Mouse (Mus musculus) left cerebral cortex, adult 8-10 months (tissue): ENCODE measurements around the gene Anks1. TPM values are rescaled to one million over a fixed set of nuclear protein-coding genes. Genes with fewer than 3 reads are reported as not detected.

Experiments
- DNase-seq, 2 experiments: peaks; one replicate each; pipeline ENCODE4 v3.0.0; 2022; ENCODE audit warnings: low spot score in 2 of 2
- total RNA-seq, 4 experiments: library from RNA; stranded (reverse); gene quantifications; 2 replicates each; pipeline ENCODE4 v1.2.4; 2022

The Anks1 gene
- total RNA-seq, 4 experiments from 2014 or later = 36.3 to 39.2 (median 38.0) TPM

DNA sequence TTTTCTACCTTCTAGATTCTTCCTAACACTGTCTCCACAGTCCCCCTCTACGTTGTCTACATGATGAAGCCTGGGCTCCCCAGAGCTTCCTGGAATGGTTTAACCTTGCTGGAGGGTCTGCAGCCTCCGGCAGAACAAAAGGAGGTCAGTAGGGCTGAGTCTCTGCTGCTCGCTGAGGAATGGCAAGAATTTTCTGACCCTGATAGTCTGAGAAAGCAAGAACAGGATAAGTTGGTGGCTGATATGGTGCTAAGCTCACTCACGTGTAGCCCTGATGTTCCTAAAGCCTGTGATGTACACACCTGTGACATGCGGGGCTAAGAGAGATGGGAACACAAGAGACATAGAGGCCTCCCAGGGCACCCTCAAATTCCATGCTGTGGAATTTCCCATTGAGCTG lies 178.3 kb downstream of the Anks1 start:
- no peak for DNase-seq

DNA sequence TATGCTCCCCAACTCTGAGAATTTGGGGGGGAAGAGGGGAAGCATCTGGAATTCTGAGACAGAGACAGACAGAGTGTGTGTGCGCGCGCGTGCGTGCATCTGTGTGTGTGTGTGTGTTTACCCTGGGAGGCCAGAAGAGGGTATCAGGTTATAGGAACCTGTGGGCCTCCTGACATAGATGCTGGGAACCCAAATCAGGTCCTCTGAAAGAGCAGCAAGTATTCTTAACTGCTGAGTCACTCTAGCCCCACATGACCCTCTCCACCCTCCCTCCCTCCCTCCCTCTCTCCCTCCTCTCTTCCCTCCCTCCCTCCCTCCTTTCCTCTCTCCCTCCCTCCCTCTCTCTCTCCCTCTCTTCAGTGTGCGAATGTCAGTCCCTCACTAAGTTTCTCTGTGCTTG lies 179.6 kb downstream of the Anks1 start:
- no peak for DNase-seq

DNA sequence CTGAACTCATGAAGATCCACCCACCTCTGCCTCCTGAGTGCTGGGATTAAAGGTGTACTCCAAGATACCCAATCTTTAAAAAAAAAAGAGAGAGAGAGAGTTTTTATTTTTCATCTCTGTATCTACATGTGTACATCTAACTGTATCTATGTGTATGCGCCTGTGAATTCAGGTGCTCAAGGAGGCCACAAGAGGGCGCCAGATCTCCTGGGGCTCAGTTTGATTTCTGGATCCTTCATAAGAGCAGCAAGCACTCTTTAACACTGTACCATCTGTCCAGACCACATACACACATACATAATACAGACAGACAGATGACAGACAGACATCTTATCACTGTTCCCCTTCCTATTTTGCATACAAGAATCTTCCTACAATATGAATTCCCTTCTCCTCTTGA lies 183.2 kb downstream of the Anks1 start:
- no peak for DNase-seq

DNA sequence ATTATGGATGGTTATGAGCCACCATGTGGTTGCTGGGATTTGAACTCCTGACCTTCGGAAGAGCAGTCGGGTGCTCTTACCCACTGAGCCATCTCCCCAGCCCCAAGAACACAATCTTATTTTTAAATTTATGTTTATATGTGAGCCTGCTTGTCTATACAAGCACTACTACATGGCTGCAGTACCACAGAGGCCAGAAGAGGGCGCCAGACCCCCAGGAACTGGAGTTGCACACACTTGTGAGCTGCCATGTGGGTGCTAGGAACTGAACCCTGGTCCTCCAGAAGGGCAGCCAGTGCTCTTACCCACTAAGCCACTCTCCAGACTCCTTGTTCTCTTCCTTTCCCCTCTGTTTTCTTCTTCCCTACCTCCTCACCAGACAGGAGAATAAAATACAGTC lies 184.7 kb downstream of the Anks1 start:
- DNase-seq = no peak

DNA sequence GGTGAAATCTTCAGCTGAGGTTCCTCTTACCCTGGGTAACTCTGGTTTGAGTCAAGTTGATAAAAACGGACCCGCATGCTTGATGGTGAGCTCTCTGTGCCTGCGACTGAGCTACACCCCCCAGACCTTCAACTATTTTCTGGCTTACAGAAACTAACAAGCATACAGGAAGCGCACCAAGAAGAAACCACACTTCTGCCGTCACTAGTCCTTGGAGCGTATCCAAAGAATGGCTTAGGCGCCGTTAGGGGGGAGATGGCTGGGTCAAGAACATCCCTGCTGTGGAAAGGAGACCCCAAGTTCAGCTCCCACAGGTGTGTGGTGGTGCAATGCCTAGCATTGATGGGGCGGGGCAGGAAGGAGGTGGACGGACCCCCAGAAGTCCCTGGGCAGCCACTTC lies 187.3 kb downstream of the Anks1 start:
- no peak for DNase-seq

DNA sequence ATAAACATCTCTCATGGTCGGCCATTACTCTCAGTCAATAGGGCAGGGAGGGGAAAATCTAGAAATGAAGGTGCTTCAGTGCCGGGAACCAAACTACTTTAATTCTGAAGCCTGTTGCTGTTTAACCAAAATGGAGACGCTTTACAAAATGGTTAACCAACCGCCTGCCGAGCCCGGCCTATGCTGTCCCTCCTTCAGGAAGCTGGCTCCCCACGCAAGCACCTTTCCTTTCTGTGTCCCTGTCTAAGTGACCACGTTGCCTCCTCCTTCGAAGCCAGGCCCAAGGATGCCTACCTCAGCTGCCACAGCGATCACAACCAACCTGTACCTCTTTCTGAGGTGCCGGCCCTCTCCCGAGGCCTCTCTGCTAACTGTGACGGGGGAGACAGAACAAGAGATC lies 188.2 kb downstream of the Anks1 start:
- DNase-seq = no peak

DNA sequence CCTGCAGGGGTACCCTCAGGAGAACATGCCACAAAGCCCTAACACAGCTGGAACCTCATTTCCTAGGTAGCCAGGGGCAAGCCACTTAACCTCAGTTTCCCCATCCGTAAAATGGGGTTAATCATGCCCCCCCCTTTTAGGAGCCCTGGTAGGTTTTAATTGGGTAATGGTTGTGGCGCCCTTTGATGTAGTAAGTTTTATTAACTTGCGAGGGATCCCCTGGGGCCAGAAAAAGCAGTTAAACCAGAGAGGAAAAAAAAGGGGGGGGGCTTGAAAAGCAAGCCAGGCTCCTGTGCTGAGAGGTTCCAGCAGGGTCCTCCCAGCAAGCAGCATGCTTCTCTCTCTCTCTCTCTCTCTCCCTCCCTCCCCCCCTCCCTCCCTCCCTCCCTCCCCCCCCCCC lies 190.0 kb downstream of the Anks1 start:
- DNase-seq = no peak

DNA sequence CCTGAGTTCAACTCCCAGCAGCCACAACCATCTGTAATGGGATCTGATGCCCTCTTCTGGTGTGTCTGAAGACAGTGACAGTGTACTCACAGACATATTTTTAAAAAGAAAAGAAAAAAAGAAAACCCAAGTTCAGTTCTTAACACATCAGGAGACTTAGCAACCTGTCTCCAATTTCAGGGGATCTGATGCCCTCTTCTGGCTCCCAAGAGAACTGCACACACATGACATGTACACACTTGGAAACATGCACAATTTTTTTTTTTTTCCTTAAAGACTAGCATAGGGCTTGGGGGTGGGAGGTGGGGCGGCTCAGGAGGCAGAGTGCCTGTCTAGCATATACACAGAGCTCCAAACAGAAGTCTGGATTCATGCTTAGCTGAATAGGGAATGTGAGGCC lies 191.6 kb downstream of the Anks1 start:
- DNase-seq = no peak

DNA sequence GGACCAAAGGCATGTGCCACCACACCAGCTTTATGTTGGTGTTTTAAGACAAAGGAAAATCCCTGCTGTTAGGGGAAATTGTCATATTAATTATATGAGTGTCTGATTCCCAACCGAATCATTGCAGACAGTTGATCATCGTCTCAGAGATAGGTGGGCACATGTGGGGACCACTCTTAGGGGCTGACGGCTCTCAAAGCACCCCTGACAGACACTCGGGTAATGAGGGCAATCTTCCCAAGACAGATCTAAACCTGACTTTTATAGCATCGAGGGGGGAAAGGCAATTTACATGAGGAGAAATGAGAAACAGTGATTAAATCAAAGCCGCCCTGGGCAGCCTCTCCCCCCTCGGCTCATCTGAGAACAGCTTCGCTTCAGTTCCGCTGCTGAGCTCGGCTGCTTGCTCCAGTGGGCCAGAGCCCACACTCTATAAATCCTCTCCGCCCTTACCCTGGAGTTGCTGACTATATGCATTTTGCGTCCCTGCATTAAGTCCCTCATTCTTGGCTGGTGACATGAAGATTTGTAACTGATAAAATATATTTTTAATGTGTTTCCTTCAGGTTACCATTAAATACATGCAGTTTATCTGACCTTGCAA lies 192.3 kb downstream of the Anks1 start:
- DNase-seq = no peak

DNA sequence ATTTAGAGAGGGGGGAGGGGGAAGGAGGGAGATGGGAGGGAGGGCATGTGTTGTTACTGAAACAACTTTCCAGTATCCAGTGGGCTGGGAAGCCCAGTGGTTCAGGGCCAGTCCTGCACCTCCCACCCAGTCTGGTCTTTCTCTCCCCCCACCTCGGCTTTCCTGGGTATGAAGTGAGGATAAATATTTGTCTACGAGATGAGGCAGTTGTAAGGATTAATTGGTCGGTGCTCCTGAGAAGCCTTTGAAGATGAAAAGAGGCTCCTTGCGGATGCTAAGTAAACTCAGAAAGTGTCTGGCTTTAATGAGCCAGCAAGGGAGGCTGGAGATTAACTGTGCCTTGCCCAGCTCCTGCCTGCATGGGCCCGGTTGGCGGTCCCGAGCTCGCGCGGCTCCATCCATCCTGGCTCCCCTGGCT lies 192.8 kb downstream of the Anks1 start:
- no peak for DNase-seq

DNA sequence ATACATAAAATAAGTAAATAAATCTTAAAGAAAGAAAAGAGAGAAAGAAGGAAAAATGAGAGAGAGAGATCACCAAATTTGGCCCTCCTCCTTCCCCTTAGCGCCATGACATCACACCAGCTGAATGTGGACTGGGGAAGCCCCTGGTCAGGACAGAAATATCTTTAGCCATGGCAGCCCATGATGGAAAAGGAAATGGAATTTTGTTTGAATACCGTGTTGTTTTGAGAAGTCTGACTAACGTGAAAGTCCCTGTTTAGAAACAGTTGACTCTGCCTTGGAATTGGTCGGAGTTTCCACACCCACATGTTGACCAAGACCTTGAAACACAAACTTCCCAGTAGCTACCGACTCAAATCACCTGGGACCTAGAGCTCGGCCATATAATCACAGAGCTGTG lies 195.3 kb downstream of the Anks1 start:
- DNase-seq = no peak

DNA sequence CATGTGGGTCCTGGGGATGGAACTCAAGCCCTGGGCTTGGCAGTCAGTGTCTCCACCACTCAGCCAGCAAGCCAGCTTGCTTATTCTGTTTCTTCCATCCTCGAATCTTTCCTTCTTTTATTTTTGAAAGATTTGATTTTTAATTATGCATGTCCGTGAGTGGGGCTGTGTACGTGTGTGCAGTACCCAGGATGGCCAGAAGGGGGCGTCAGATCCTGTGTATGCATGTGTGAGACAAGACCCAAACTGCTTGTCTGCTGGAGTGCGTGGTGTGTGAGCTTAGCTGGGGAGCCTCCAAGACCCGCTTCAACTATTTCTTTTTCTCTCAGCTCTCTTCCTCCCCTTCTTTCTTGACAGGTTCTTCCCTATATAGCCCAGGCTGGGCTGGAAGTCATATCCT lies 197.2 kb downstream of the Anks1 start:
- DNase-seq = no peak

DNA sequence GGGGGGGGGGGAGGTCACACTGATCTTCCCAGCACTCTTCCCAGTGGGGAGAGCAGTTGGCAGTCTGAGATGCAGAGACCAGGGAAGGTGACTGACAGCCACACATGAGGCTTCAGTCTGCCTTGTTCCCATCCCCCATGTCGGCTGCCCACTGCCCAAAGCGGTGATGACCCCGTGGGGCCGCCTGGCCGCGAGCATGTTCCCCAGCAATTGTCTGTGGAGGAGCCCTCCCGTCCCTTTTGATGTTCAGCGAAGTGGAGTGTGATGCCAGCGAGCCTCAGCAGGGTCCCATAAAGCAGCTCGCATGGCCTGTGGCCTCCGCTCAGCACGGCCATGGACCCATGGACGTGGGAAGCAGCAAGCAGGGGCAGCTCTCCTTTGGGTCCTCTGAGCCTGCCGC lies 198.2 kb downstream of the Anks1 start:
- no peak for DNase-seq

DNA sequence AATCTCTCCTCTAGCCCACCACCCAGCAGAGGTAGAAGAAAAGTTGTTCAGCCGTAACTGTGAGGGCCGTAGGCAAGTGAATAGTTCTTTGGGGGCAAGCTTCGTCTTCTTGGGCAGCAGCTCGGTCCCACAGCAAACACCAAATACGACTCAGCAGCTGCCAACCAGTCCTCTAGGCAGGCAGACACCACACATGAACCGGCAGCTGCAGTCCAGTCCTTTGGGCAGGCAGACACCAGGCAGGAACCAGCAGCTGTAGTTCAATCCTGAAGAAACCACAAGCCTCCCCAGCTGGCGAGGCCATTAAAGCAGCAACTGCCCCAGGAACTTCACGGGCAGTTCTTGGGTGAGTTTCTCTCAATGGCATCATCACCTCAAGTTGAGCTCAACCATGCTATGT lies 203.2 kb downstream of the Anks1 start:
- no peak for DNase-seq

Other genes starting within 250 kb of the Anks1 start
- gene Spdef, start 180.4 kb upstream of the Anks1 start, total RNA-seq = 1 to 10 TPM in 1 of 4 experiments, under 1 TPM in 3; 0.35 to 1.4 (median 0.50) TPM
- 100 to 1,000 TPM; 203 to 227 (median 213) TPM for gene D17Wsu92e, start 88.7 kb upstream of the Anks1 start, total RNA-seq
- gene Snrpc, start 71.2 kb upstream of the Anks1 start, total RNA-seq = 10 to 100 TPM; 41.8 to 48.9 (median 42.4) TPM
- gene Uhrf1bp1, start 52.9 kb upstream of the Anks1 start, total RNA-seq = 10 to 100 TPM; 18.9 to 23.6 (median 21.8) TPM
- gene Taf11, start 538 bp downstream of the Anks1 start, total RNA-seq = 10 to 100 TPM; 40.6 to 47.8 (median 46.2) TPM
- 1 to 10 TPM in 1 of 4 experiments, under 1 TPM in 3; 0.41 to 1.0 (median 0.56) TPM for gene Tcp11, start 171.3 kb downstream of the Anks1 start, total RNA-seq
- 1 to 10 TPM; 7.2 to 8.6 (median 7.7) TPM for gene Scube3, start 232.8 kb downstream of the Anks1 start, total RNA-seq